Mouse (Mus musculus) MEL (cell line): Measurements from ENCODE around the gene Gm10778. TPM values are rescaled to one million over a fixed set of nuclear protein-coding genes. Genes with fewer than 3 reads are reported as not detected.

Experiments
- DNase-seq: peaks from one replicate; pipeline ENCODE4 v3.0.0; 2011; ENCODE audit warnings: low read depth, low spot score
- H3K27ac ChIP-seq: 2 replicates; pipeline ENCODE4 v1.5.1; 2012; ENCODE audit warnings: low read depth, mild to moderate bottlenecking, control low read depth, low read length, moderate library complexity; ENCODE audit not compliant: control insufficient read depth
- H3K27me3 ChIP-seq, 2 experiments: fragments of 150-350 bp in 1 of 2; sonication (generic) in 1 of 2; 2 replicates each; pipeline ENCODE4 v1.6.1; 2012; ENCODE audit warnings: low read length in 2 of 2, mild to moderate bottlenecking in 2 of 2, improper control_type of control experiment in 1 of 2, moderate library complexity in 1 of 2; ENCODE audit not compliant: insufficient read depth in 2 of 2, control insufficient read depth in 1 of 2
- H3K36me3 ChIP-seq, 2 experiments: 2 replicates each; pipeline ENCODE4 v1.6.1; 2012 to 2014; ENCODE audit warnings: low read length in 2 of 2, improper control_type of control experiment in 1 of 2, inconsistent platforms in 1 of 2, mild to moderate bottlenecking in 1 of 2; ENCODE audit not compliant: insufficient read depth in 2 of 2, control insufficient read depth in 1 of 2
- H3K4me1 ChIP-seq, 2 experiments: fragments of 150-350 bp in 1 of 2; sonication (generic) in 1 of 2; 2 replicates each; pipeline ENCODE4 v1.6.1; 2012; ENCODE audit warnings: low read length in 2 of 2, improper control_type of control experiment in 1 of 2, mild to moderate bottlenecking in 1 of 2; ENCODE audit not compliant: insufficient read depth in 2 of 2, control insufficient read depth in 1 of 2
- H3K4me3 ChIP-seq, 2 experiments: fragments of 150-350 bp in 1 of 2; sonication (generic) in 1 of 2; 2 replicates each; pipeline ENCODE4 v1.5.1; 2012; ENCODE audit warnings: low read depth in 2 of 2, low read length in 2 of 2, mild to moderate bottlenecking in 2 of 2, moderate library complexity in 2 of 2, control low read depth in 1 of 2, improper control_type of control experiment in 1 of 2; ENCODE audit not compliant: control insufficient read depth in 1 of 2, insufficient read depth in 1 of 2
- H3K79me2 ChIP-seq: 2 replicates; pipeline ENCODE4 v1.6.1; 2012; ENCODE audit warnings: mild to moderate bottlenecking, low read length, moderate library complexity; ENCODE audit not compliant: control insufficient read depth, poor library complexity, insufficient read depth
- H3K9ac ChIP-seq: 2 replicates; pipeline ENCODE4 v1.6.1; 2012; ENCODE audit warnings: low read depth, mild to moderate bottlenecking, control low read depth, low read length, moderate library complexity; ENCODE audit not compliant: control insufficient read depth, poor library complexity, severe bottlenecking
- H3K9me3 ChIP-seq: fragments of 150-350 bp; sonication (generic); replicated peaks from 2 replicates; pipeline ENCODE4 v1.6.1; 2012; ENCODE audit warnings: mild to moderate bottlenecking, low read length, improper control_type of control experiment, moderate library complexity; ENCODE audit not compliant: insufficient read depth
- BHLHE40 ChIP-seq: IDR thresholded peaks from 2 replicates; pipeline ENCODE4 v1.6.1; 2012; ENCODE audit warnings: low read depth, mild to moderate bottlenecking, inconsistent platforms, low read length, improper control_type of control experiment, borderline replicate concordance
- E2F4 ChIP-seq: IDR thresholded peaks from 2 replicates; pipeline ENCODE4 v1.6.1; 2011; ENCODE audit warnings: low read depth, low read length, improper control_type of control experiment, borderline replicate concordance
- ELF1 ChIP-seq: IDR thresholded peaks from 2 replicates; pipeline ENCODE4 v1.6.1; 2014; ENCODE audit warnings: low read depth, mild to moderate bottlenecking, inconsistent platforms, low read length, improper control_type of control experiment, moderate library complexity
- EP300 ChIP-seq, 2 experiments: IDR thresholded peaks; 2 replicates each; pipeline ENCODE4 v1.6.1; 2011; ENCODE audit warnings: improper control_type of control experiment in 2 of 2, low read length in 2 of 2, low read depth in 1 of 2, mild to moderate bottlenecking in 1 of 2
- GABPA ChIP-seq: IDR thresholded peaks from 2 replicates; pipeline ENCODE4 v1.6.1; 2012; ENCODE audit warnings: low read depth, mild to moderate bottlenecking, inconsistent platforms, low read length, improper control_type of control experiment, moderate library complexity
- GATA1 ChIP-seq: IDR thresholded peaks from 2 replicates; pipeline ENCODE4 v1.6.1; 2011; ENCODE audit warnings: low read depth, low read length, improper control_type of control experiment
- JUND ChIP-seq: IDR thresholded peaks from 2 replicates; pipeline ENCODE4 v1.6.1; 2011; ENCODE audit warnings: low read depth, mild to moderate bottlenecking, improper control_type of control experiment, low read length
- KAT2A ChIP-seq: conservative IDR thresholded peaks from 2 replicates; pipeline ENCODE4 v1.6.1; 2012; ENCODE audit warnings: low read depth, low read length, improper control_type of control experiment, inconsistent platforms
- MAX ChIP-seq: IDR thresholded peaks from 2 replicates; pipeline ENCODE4 v1.6.1; 2011; ENCODE audit warnings: low read length, improper control_type of control experiment
- MAZ ChIP-seq: IDR thresholded peaks from 2 replicates; pipeline ENCODE4 v1.6.1; 2012; ENCODE audit warnings: low read depth, mild to moderate bottlenecking, inconsistent platforms, low read length, improper control_type of control experiment
- MEF2A ChIP-seq: IDR thresholded peaks from 2 replicates; pipeline ENCODE4 v1.6.1; 2014; ENCODE audit warnings: low read depth, mild to moderate bottlenecking, inconsistent platforms, low read length, improper control_type of control experiment; ENCODE audit not compliant: poor library complexity, insufficient replicate concordance, severe bottlenecking; ENCODE audit errors: extremely low read depth
- MXI1 ChIP-seq: IDR thresholded peaks from 2 replicates; pipeline ENCODE4 v1.6.1; 2011; ENCODE audit warnings: mild to moderate bottlenecking, low read depth, low read length, improper control_type of control experiment
- NELFE ChIP-seq: IDR thresholded peaks from 2 replicates; pipeline ENCODE4 v1.6.1; 2011; ENCODE audit warnings: low read depth, low read length, improper control_type of control experiment
- POLR2A ChIP-seq, 2 experiments: IDR thresholded peaks; 2 replicates each; pipeline ENCODE4 v1.6.1; 2011 to 2012; ENCODE audit warnings: low read length in 2 of 2, mild to moderate bottlenecking in 2 of 2, control low read depth in 1 of 2, improper control_type of control experiment in 1 of 2, low read depth in 1 of 2, moderate library complexity in 1 of 2; ENCODE audit not compliant: control insufficient read depth in 1 of 2, insufficient read depth in 1 of 2, poor library complexity in 1 of 2
- POLR2AphosphoS2 ChIP-seq: IDR thresholded peaks from 2 replicates; pipeline ENCODE4 v1.6.1; 2011; ENCODE audit warnings: low read length, improper control_type of control experiment
- POLR2AphosphoS5 ChIP-seq: IDR thresholded peaks from 2 replicates; pipeline ENCODE4 v1.6.1; 2012; ENCODE audit warnings: low read depth, borderline replicate concordance, mild to moderate bottlenecking, inconsistent platforms, low read length, moderate library complexity, mixed read lengths
- RAD21 ChIP-seq: IDR thresholded peaks from 2 replicates; pipeline ENCODE4 v1.6.1; 2011; ENCODE audit warnings: mild to moderate bottlenecking, low read depth, low read length, improper control_type of control experiment
- RCOR1 ChIP-seq: IDR thresholded peaks from 2 replicates; pipeline ENCODE4 v1.6.1; 2012; ENCODE audit warnings: low read depth, mild to moderate bottlenecking, inconsistent platforms, low read length, improper control_type of control experiment
- SIN3A ChIP-seq: IDR thresholded peaks from 2 replicates; pipeline ENCODE4 v1.6.1; 2012; ENCODE audit warnings: low read length, improper control_type of control experiment, inconsistent platforms
- USF2 ChIP-seq, 2 experiments: IDR thresholded peaks; 2 replicates each; pipeline ENCODE4 v1.6.1; 2011 to 2012; ENCODE audit warnings: improper control_type of control experiment in 2 of 2, low read length in 2 of 2, borderline replicate concordance in 1 of 2, inconsistent platforms in 1 of 2, low read depth in 1 of 2, mild to moderate bottlenecking in 1 of 2; ENCODE audit not compliant: insufficient read depth in 1 of 2
- ZC3H11A ChIP-seq: IDR thresholded peaks from 2 replicates; pipeline ENCODE4 v1.6.1; 2012; ENCODE audit warnings: low read depth, mild to moderate bottlenecking, inconsistent platforms, low read length, improper control_type of control experiment
- polyA plus RNA-seq, 2 experiments: library from polyadenylated mRNA; stranded (reverse) in 1 of 2; unstranded in 1 of 2; fragments of >175 nt in 1 of 2; fragments of >200 nt in 1 of 2; gene quantifications; 2 replicates each; pipeline versions ENCODE4 v1.2.1 to v1.2.4; 2012; ENCODE audit warnings: low replicate concordance in 2 of 2, low read depth in 1 of 2; ENCODE audit not compliant: insufficient read length in 2 of 2, insufficient read depth in 1 of 2, missing spikeins in 1 of 2
- total RNA-seq: library from RNA; depleted of rRNA; stranded (reverse); fragments of 300-350 nt; gene quantifications from 2 replicates; pipeline ENCODE4 v1.2.3, GENCODE M21; 2012

Gene Gm10778
- total and polyA plus RNA-seq, 3 experiments = 2.0 to 3.9 TPM; not detected in 1

GRCm38 (mm10) chr10:81619976-81620375, 28.9 kb upstream of the Gm10778 start:
- Histone ChIP-seq H3K79me2 (no peaks in the 10 kb centered on the region), H3K27ac (no peak overlapping the region), H3K4me3 (no peak overlapping the region), H3K27me3 (no peaks in the 10 kb centered on the region; a peak in 1 of 4 replicates), H3K9me3 (no peaks in the 10 kb centered on the region), H3K4me1 (0 out of 4 replicates have a peak, but pooled peaks cover 0 to 3% of the 10 kb centered on the region in 2 experiments), H3K36me3 (no peaks in the 10 kb centered on the region), H3K9ac (no peak overlapping the region)
- TF ChIP-seq MXI1 (no peak), POLR2A (IDR thresholded peaks at IDR 0.05; ENCODE audit: control insufficient read depth in 1 of 2, insufficient read depth in 1 of 2, low read depth in 1 of 2, low read length in 2 of 2, poor library complexity in 1 of 2) (no peak), NELFE (no peak), POLR2AphosphoS2 (no peak), BHLHE40 (no peak), KAT2A (no peak), JUND (no peak), RAD21 (no peak), GATA1 (no peak), RCOR1 (no peak)
- no peak for DNase-seq

GRCm38 (mm10) chr10:81620786-81621185, 28.1 kb upstream of the Gm10778 start:
- no peaks in the 10 kb centered on the region for H3K36me3 ChIP-seq
- no peak overlapping the region for H3K4me3 ChIP-seq

DNA sequence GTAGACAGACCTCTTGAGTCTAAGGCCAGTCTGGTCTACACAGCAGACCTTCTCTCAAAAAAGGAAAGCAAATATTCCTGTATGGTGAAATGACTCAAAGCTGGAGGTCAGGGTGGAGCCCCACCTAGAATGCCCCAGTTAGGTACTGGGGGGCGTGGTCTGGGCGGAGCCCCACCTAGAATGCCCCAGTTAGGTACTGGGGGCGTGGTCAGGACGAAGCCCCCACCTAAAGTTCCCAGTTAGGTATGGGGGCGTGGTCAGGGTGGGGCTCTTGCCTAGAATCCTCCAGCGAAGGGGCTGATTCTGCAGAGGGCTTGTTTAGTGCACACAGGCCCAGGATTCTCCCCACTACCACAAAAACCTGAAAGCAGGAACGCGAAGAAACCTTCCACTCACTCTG, 25.4 kb upstream of the Gm10778 start:
- TF ChIP-seq POLR2AphosphoS5 = no peak
- TF ChIP-seq MAZ = no peak
- no peak for TF ChIP-seq MEF2A
- no peak for TF ChIP-seq USF2 (IDR thresholded peaks at IDR 0.05; ENCODE audit: borderline replicate concordance in 1 of 2, insufficient read depth in 1 of 2, low read depth in 1 of 2, low read length in 2 of 2)
- no peak for TF ChIP-seq GATA1
- no peak for TF ChIP-seq POLR2AphosphoS2
- no peak for TF ChIP-seq GABPA
- no peak for TF ChIP-seq RAD21
- TF ChIP-seq KAT2A = no peak
- TF ChIP-seq SIN3A = no peak
- no peak for TF ChIP-seq E2F4
- no peak for TF ChIP-seq ELF1
- TF ChIP-seq, all 39 proteins: peak for 0

More at GRCm38 (mm10) chr10:81620786-81621185, 28.1 kb upstream of the Gm10778 start:
- TF ChIP-seq ELF1 (no peak), MXI1 (no peak), MEF2A (no peak), GABPA (no peak), EP300 (IDR thresholded peaks at IDR 0.05; ENCODE audit: low read depth in 1 of 2, low read length in 2 of 2) (no peak), BHLHE40 (no peak), MAX (no peak), ZC3H11A (no peak)
- Histone ChIP-seq H3K79me2 (no peaks in the 10 kb centered on the region), H3K9ac (no peak overlapping the region), H3K27ac (no peak overlapping the region), H3K27me3 (no peaks in the 10 kb centered on the region), H3K4me1 (0 out of 4 replicates have a peak, but pooled peaks cover 0 to 3% of the 10 kb centered on the region in 2 experiments), H3K9me3 (no peaks in the 10 kb centered on the region)
- DNase-seq = no peak

More for the DNA sequence above, 25.4 kb upstream of the Gm10778 start:
- H3K4me1 ChIP-seq = peaks cover 2 to 16% of the 10 kb centered on the region in 2 experiments; a peak in 3 of 4 replicates
- H3K27ac ChIP-seq = no peak overlapping the region
- no peaks in the 10 kb centered on the region; a peak in 1 of 4 replicates for H3K36me3 ChIP-seq
- no peaks in the 10 kb centered on the region for H3K27me3 ChIP-seq
- no peak overlapping the region for H3K4me3 ChIP-seq
- peaks cover 4% of the 10 kb centered on the region; the same call in 1 of the 2 replicates for H3K79me2 ChIP-seq
- no peak overlapping the region for H3K9ac ChIP-seq
- no peaks in the 10 kb centered on the region for H3K9me3 ChIP-seq
- DNase-seq = no peak
